12 mouse cellular contexts compared by ENCODE assay signal in the genomic region with DNA sequence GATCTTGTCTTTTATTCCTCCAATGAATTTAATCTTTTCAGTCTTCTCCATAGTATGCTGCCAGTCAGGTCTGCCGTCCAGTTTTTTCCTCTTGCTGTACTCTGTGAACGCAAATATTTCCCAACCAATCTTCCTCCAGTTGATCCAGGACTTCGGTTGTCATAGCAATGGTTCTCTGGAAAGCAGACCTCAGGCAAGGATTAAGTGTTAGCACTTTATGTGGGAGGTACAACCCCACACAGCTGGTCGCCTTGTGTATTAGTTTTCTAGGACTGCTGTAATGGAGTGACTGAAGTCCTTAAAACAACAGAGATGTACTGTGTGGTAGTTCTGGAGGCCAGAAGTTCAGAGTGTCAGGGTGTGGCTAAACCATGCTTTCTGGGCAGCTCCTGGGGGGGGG. TPM values are rescaled to one million over a fixed set of nuclear protein-coding genes. Genes with fewer than 3 reads are reported as not detected.
A peak's percentile ranks its signal among the peaks of the same experiment; 100 is the strongest.
DNase-seq lines count a peak whose midpoint lies in the region; ATAC-seq and TF ChIP-seq lines count a peak whose summit lies in the region.
"Had no signal": no experiment of that assay in that cellular context is flagged by ENCODE, and none has a peak within 500 bp of the region (broad histone marks: within the 10 kb centered on the region; RNA-seq: fewer than 3 reads in every experiment).

No protein-coding gene starts in this region.

- no peaks in the 10 kb centered on the region for H3K27me3 ChIP-seq in lung, embryonic 14.5 days (ENCODE audit: insufficient read depth, low read length)
- H3K27me3 ChIP-seq in embryonic facial prominence, embryonic 14.5 days (replicated peaks; ENCODE audit: control insufficient read depth, insufficient read depth, low read length): no peaks in the 10 kb centered on the region
- H3K27me3 ChIP-seq in midbrain, embryonic 16.5 days (ENCODE audit: control insufficient read depth, insufficient read depth, low read depth, low read length): no peaks in the 10 kb centered on the region
- H3K27me3 ChIP-seq in liver, postnatal 0 days (ENCODE audit: insufficient read depth, low read length): 0 out of 2 replicates have a peak, but pooled peaks cover 4% of the 10 kb centered on the region
- H3K27me3 ChIP-seq: stomach, embryonic 15.5 days had no signal

- peaks cover 2% of the 10 kb centered on the region; the same call in 1 of the 2 replicates for H3K4me1 ChIP-seq in lung, embryonic 14.5 days (ENCODE audit: insufficient read depth)
- H3K4me1 ChIP-seq in lung, adult 2 months (ENCODE audit: control insufficient read depth, insufficient read depth, low read length): no peaks in the 10 kb centered on the region
- H3K4me1 ChIP-seq in embryonic facial prominence, embryonic 14.5 days (ENCODE audit: control insufficient read depth, insufficient read depth, low read length): no peaks in the 10 kb centered on the region
- H3K4me1 ChIP-seq in midbrain, embryonic 16.5 days (ENCODE audit: control insufficient read depth, insufficient read depth, low read length): no peaks in the 10 kb centered on the region
- no peaks in the 10 kb centered on the region for H3K4me1 ChIP-seq in liver, postnatal 0 days (ENCODE audit: insufficient read depth)
- H3K4me1 ChIP-seq: megakaryocyte, embryonic 14.5 days; stomach, embryonic 15.5 days had no signal

- peak; percentile 58; the same call in 1 of the 2 replicates for ATAC-seq in lung, embryonic 14.5 days (ENCODE audit: insufficient read depth)
- ATAC-seq in embryonic facial prominence, embryonic 14.5 days (ENCODE audit: low read depth): peak; percentile 53; the same call in 1 of the 2 replicates
- ATAC-seq in midbrain, embryonic 16.5 days: peak; percentile 73; the same call in 1 of the 2 replicates
- no peak for ATAC-seq in liver, postnatal 0 days

- no peaks in the 10 kb centered on the region for H3K9me3 ChIP-seq in lung, embryonic 14.5 days (ENCODE audit: low read depth, low read length)
- H3K9me3 ChIP-seq in embryonic facial prominence, embryonic 14.5 days (ENCODE audit: control insufficient read depth, low read length): no peaks in the 10 kb centered on the region
- H3K9me3 ChIP-seq in midbrain, embryonic 16.5 days (replicated peaks; ENCODE audit: control insufficient read depth, low read length, poor library complexity, severe bottlenecking): no peaks in the 10 kb centered on the region
- no peaks in the 10 kb centered on the region for H3K9me3 ChIP-seq in liver, postnatal 0 days (ENCODE audit: low read length)
- H3K9me3 ChIP-seq: megakaryocyte, embryonic 14.5 days; stomach, embryonic 15.5 days had no signal

- 15% methylated on average over 4 of the region's 4 CpGs for WGBS in lung, embryonic 14.5 days
- WGBS in lung, adult 2 months: 48% methylated on average over 4 of the region's 4 CpGs
- 35% methylated on average over 4 of the region's 4 CpGs for WGBS in embryonic facial prominence, embryonic 14.5 days
- WGBS in midbrain, embryonic 16.5 days: 43% methylated on average over 4 of the region's 4 CpGs
- 55% methylated on average over 4 of the region's 4 CpGs for WGBS in liver, postnatal 0 days (ENCODE audit: insufficient replicate concordance)

- DNase-seq in embryo, embryonic 10 days (ENCODE audit: low spot score): peak; percentile 35
- no peak for DNase-seq in embryo, embryonic 11 days
- DNase-seq in lung, embryonic 14.5 days: peak; percentile 67
- DNase-seq in lung, adult 2 months: no peak
- peak; percentile 72 for DNase-seq in embryonic facial prominence, embryonic 14.5 days (ENCODE audit: low spot score)
- DNase-seq in liver, postnatal 0 days: no peak
- no peak for DNase-seq in thymus, postnatal 10 days (ENCODE audit: low spot score in 2 of 2)
- DNase-seq: adrenal gland, postnatal 25 days; kidney, adult 11 months had no signal

- no peak overlapping the region for H3K27ac ChIP-seq in lung, embryonic 14.5 days (ENCODE audit: low read depth)
- no peak overlapping the region for H3K27ac ChIP-seq in embryonic facial prominence, embryonic 14.5 days (replicated peaks; ENCODE audit: low read depth, low read length)
- H3K27ac ChIP-seq in midbrain, embryonic 16.5 days (ENCODE audit: low read length): no peak overlapping the region
- H3K27ac ChIP-seq in liver, postnatal 0 days (ENCODE audit: low read depth): no peak overlapping the region
- H3K27ac ChIP-seq: stomach, embryonic 15.5 days had no signal

- no peak for TF ChIP-seq POLR2A in lung, adult 2 months (IDR thresholded peaks at IDR 0.05; ENCODE audit: borderline replicate concordance, extremely low read depth, low read depth, low read length)

- H3K36me3 ChIP-seq in lung, embryonic 14.5 days (ENCODE audit: insufficient read depth): no peaks in the 10 kb centered on the region
- no peaks in the 10 kb centered on the region for H3K36me3 ChIP-seq in embryonic facial prominence, embryonic 14.5 days (ENCODE audit: control insufficient read depth, insufficient read depth, low read length)
- H3K36me3 ChIP-seq in midbrain, embryonic 16.5 days (ENCODE audit: control insufficient read depth, insufficient read depth, low read length): no peaks in the 10 kb centered on the region
- H3K36me3 ChIP-seq in liver, postnatal 0 days (replicated peaks; ENCODE audit: insufficient read depth, low read length): no peaks in the 10 kb centered on the region
- H3K36me3 ChIP-seq: stomach, embryonic 15.5 days had no signal

- TF ChIP-seq CTCF in lung, embryonic 14.5 days (IDR thresholded peaks at IDR 0.05; ENCODE audit: low read depth): no peak
- TF ChIP-seq CTCF in lung, adult 2 months (IDR thresholded peaks at IDR 0.05; ENCODE audit: insufficient read depth, low read length): no peak
- no peak for TF ChIP-seq CTCF in liver, postnatal 0 days (IDR thresholded peaks at IDR 0.05; ENCODE audit: low read depth)

- H3K4me3 ChIP-seq in lung, embryonic 14.5 days (ENCODE audit: low read depth, low read length): no peak overlapping the region
- no peak overlapping the region for H3K4me3 ChIP-seq in lung, adult 2 months (replicated peaks; ENCODE audit: extremely low read depth, low read depth, low read length)
- H3K4me3 ChIP-seq in embryonic facial prominence, embryonic 14.5 days (ENCODE audit: low read depth, low read length): no peak overlapping the region
- H3K4me3 ChIP-seq in midbrain, embryonic 16.5 days (ENCODE audit: low read depth, low read length): no peak overlapping the region
- no peak overlapping the region for H3K4me3 ChIP-seq in liver, postnatal 0 days (ENCODE audit: low read depth, low read length)
- H3K4me3 ChIP-seq: megakaryocyte, embryonic 14.5 days; stomach, embryonic 15.5 days had no signal

- TF ChIP-seq EP300 in liver, postnatal 0 days (IDR thresholded peaks at IDR 0.05; ENCODE audit: low read depth): no peak

- no peak overlapping the region for H3K9ac ChIP-seq in lung, embryonic 14.5 days
- H3K9ac ChIP-seq in embryonic facial prominence, embryonic 14.5 days (ENCODE audit: low read depth, low read length): no peak overlapping the region
- no peak overlapping the region for H3K9ac ChIP-seq in midbrain, embryonic 16.5 days (ENCODE audit: low read depth, low read length)
- H3K9ac ChIP-seq in liver, postnatal 0 days (replicated peaks): no peak overlapping the region
- H3K9ac ChIP-seq: stomach, embryonic 15.5 days had no signal

- no peak overlapping the region for H3K4me2 ChIP-seq in lung, embryonic 14.5 days
- no peak overlapping the region for H3K4me2 ChIP-seq in embryonic facial prominence, embryonic 14.5 days (ENCODE audit: low read depth, low read length)
- H3K4me2 ChIP-seq in midbrain, embryonic 16.5 days (ENCODE audit: low read length): no peak overlapping the region
- H3K4me2 ChIP-seq in liver, postnatal 0 days (ENCODE audit: low read depth, low read length): no peak overlapping the region
- H3K4me2 ChIP-seq: stomach, embryonic 15.5 days had no signal

RNA-seq across cellular contexts. Expression of gene Rapgef4, which starts 14.3 kb away (rescaled TPM):
- 2.6 and 3.5 TPM in 2 replicates for polyA plus RNA-seq in lung, embryonic 14.5 days (2014; fragmentation: Nextera tagmentation; extraction: Ambion mirVana)
- polyA plus RNA-seq in lung, adult 2 months (2012; rRNA removed): 6.4 and 11.4 TPM in 2 replicates
- 2.6 and 2.9 TPM in 2 replicates for polyA plus RNA-seq in embryonic facial prominence, embryonic 14.5 days (2014; fragmentation: Nextera tagmentation; extraction: Ambion mirVana)
- 36.8 and 40.2 TPM in 2 replicates for polyA plus RNA-seq in midbrain, embryonic 16.5 days (2015; fragmentation: Nextera tagmentation; extraction: Ambion mirVana)
- polyA plus RNA-seq in liver, postnatal 0 days (2015; fragmentation: Nextera tagmentation; extraction: Ambion mirVana): 25.3 and 30.2 TPM in 2 replicates

Comparison
In these comparisons a context has a peak if more than half of its experiments do, and no peak if none do; other contexts are left out.
1. DNase-seq: peak in embryo, embryonic 10 days (single experiment), lung, embryonic 14.5 days (single experiment) and embryonic facial prominence, embryonic 14.5 days (single experiment); none in embryo, embryonic 11 days (single experiment), lung, adult 2 months (single experiment), liver, postnatal 0 days (single experiment) and thymus, postnatal 10 days (0 of 2).